Mouse (Mus musculus) midbrain, embryonic 11.5 days (tissue): ENCODE measurements around the gene Actn3. TPM values are rescaled to one million over a fixed set of nuclear protein-coding genes. Genes with fewer than 3 reads are reported as not detected.
"Not testable (repeated sequence)": the region's sequence is repeated elsewhere in the genome, so short reads cannot be mapped to it uniquely, and the experiment has no call there.

Experiments used
- ATAC-seq: fragments of 200-750 bp; cut with Nextera tagmentation; 2 replicates; pipeline ENCODE4 v1.8.0; 2017; ENCODE audit warnings: moderate TSS enrichment, moderate library complexity; ENCODE audit not compliant: low FRiP score
- DNase-seq: peaks from one replicate; pipeline ENCODE4 v3.0.0; 2015; ENCODE audit warnings: low spot score; ENCODE audit errors: missing footprints
- H3K27ac ChIP-seq: fragments of 300-500 bp; sonication (generic); 2 replicates; pipeline ENCODE4 v1.5.1; 2014; ENCODE audit warnings: low read depth, low read length
- H3K27me3 ChIP-seq: fragments of 300-500 bp; sonication (generic); 2 replicates; pipeline ENCODE4 v1.6.1; 2014; ENCODE audit warnings: mild to moderate bottlenecking, low read length, moderate library complexity, mixed read lengths; ENCODE audit not compliant: control insufficient read depth, insufficient read depth
- H3K36me3 ChIP-seq: fragments of 300-500 bp; sonication (generic); 2 replicates; pipeline ENCODE4 v1.6.1; 2014; ENCODE audit warnings: mild to moderate bottlenecking, low read length, moderate library complexity, mixed read lengths; ENCODE audit not compliant: control insufficient read depth, insufficient read depth
- H3K4me1 ChIP-seq: fragments of 300-500 bp; sonication (generic); 2 replicates; pipeline ENCODE4 v1.6.1; 2014; ENCODE audit warnings: low read length; ENCODE audit not compliant: control insufficient read depth, insufficient read depth
- H3K4me2 ChIP-seq: fragments of 300-500 bp; sonication (generic); 2 replicates; pipeline ENCODE4 v1.6.1; 2014; ENCODE audit warnings: mild to moderate bottlenecking, moderate library complexity
- H3K4me3 ChIP-seq: fragments of 300-500 bp; sonication (generic); 2 replicates; pipeline ENCODE4 v1.5.1; 2014; ENCODE audit warnings: low read depth, low read length
- H3K9ac ChIP-seq: fragments of 300-500 bp; sonication (generic); 2 replicates; pipeline ENCODE4 v1.6.1; 2014; ENCODE audit warnings: low read length
- H3K9me3 ChIP-seq: fragments of 300-500 bp; sonication (generic); 2 replicates; pipeline ENCODE4 v1.6.1; 2016; ENCODE audit warnings: low read length; ENCODE audit not compliant: control insufficient read depth
- WGBS: fragments of 180-500 bp; shearing (Covaris S2); extraction: QIAGEN DNeasy Blood & Tissue Kit; methylation state at CpG from one replicate; pipeline ENCODE4 v1.1.7; 2014; 5-methylcytosine and 5-hydroxymethylcytosine counted together
- polyA plus RNA-seq: library from polyadenylated mRNA; unstranded; fragments of >200 nt; fragmentation: Nextera tagmentation; extraction: Ambion mirVana; gene quantifications from 2 replicates; pipeline ENCODE4 v1.2.1, GENCODE M21; 2014

The Actn3 gene
- polyA plus RNA-seq, 1 experiment from 2014 or later = 0.86 TPM

DNA sequence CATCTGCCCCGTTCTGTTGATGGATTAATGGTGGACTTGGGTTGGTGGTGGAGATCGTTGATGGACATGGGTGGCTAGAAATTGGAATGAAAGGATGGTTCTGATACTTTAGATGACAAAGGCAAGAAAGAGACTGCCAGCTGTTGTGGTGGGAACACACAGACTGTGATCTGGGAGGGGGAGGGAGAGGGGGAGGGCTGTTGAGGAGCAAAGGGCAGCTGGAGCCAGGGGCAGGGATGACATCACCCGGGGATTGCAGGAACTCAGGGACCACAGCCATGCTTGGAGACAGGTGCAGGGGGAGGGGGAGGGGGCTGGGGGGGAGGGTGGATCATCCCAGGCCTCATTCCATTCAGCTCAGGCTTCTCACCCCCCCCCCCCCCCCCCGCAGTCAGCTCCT lies 1.5 kb downstream of the Actn3 start:
- DNase-seq (no peak), ATAC-seq (no peak)
- Histone ChIP-seq H3K9me3 (no peaks in the 10 kb centered on the region), H3K4me1 (peaks cover 6% of the 10 kb centered on the region), H3K4me2 (no peak overlapping the region), H3K27ac (no peak overlapping the region), H3K27me3 (no peaks in the 10 kb centered on the region), H3K4me3 (no peak overlapping the region), H3K36me3 (no peaks in the 10 kb centered on the region), H3K9ac (no peak overlapping the region)
- WGBS = 67% methylated on average over 3 of the region's 4 CpGs

DNA sequence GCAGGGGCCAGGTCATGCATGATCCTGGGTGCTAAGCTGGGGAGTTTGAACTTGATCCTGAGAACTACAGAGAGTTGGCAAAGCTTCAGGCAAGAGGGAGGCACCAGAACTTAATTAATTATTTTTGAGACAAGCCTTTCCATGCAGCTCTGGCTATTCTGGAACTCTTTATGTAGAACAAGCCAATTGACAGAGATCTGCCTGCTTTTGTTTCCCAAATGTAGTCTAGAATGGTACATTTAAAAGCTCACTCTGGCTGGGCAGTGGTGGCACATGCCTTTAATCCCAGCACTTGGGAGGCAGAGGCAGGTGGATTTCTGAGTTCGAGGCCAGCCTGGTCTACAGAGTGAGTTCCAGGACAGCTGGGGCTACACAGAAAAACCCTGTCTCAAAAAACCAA lies 3.1 kb downstream of the Actn3 start:
- H3K27me3 ChIP-seq, H3K4me2 ChIP-seq, ATAC-seq, H3K4me1 ChIP-seq, H3K36me3 ChIP-seq, H3K9me3 ChIP-seq, H3K27ac ChIP-seq, H3K9ac ChIP-seq, H3K4me3 ChIP-seq, DNase-seq: not testable (repeated sequence)
- WGBS = 88% methylated on average over 1 of the region's 1 CpGs

DNA sequence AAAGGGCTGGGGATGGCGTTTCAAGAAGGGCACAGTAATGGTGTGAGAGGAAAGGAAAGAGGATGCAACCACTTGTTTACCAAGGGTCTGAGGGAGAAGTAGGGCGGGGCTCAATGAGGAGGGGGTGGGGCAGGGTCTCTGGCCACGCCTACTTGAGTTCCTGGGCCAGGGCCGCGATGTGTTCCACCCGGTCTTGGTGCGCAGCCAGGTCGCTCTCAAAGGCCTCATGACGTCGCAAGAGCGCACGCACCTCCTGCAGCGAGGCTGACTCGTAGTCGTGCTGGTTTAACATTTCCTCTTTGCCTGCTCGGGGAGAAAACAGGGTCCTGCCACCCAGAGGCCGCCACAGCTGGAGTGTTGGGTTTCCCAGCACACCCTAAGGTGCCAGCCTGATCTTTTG lies 12.6 kb downstream of the Actn3 start:
- DNase-seq = no peak
- Histone ChIP-seq H3K27ac (no peak overlapping the region), H3K4me1 (no peaks in the 10 kb centered on the region), H3K9me3 (no peaks in the 10 kb centered on the region), H3K9ac (no peak overlapping the region), H3K36me3 (peaks cover 2% of the 10 kb centered on the region; the same call in 1 of the 2 replicates), H3K4me2 (0 out of 2 replicates have a peak overlapping the region, but pooled peaks have one; percentile 7), H3K4me3 (no peak overlapping the region), H3K27me3 (0 out of 2 replicates have a peak, but pooled peaks cover 3% of the 10 kb centered on the region)
- no peak for ATAC-seq
- 9% methylated on average over 17 of the region's 17 CpGs for WGBS

DNA sequence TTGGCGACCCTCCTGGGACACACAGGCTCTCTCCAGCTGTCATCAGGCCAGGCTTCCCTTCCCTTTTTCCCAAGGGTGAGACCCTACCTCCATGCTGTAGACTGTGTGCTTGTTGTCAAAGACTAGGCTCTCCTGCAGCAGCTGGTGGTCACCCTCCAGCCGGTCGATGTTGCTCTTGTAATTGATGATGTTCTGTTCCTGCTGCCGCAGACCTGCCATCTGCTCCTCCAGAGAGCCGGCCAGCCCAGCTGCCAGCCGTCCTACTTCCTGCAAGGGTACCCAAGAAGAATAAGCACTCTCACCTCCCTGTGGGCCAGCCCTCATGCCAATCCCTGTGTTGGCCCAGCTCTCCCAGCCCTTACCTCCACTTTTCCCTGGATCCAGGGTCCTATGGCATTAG lies 14.7 kb downstream of the Actn3 start:
- H3K4me2 ChIP-seq = no peak overlapping the region
- no peak overlapping the region for H3K9ac ChIP-seq
- H3K27ac ChIP-seq = no peak overlapping the region
- H3K9me3 ChIP-seq = no peaks in the 10 kb centered on the region
- H3K27me3 ChIP-seq = 0 out of 2 replicates have a peak, but pooled peaks cover 3% of the 10 kb centered on the region
- 80% methylated on average over 6 of the region's 6 CpGs for WGBS
- ATAC-seq (no peak), DNase-seq (no peak)
- H3K4me3 ChIP-seq = no peak overlapping the region
- H3K4me1 ChIP-seq = no peaks in the 10 kb centered on the region
- H3K36me3 ChIP-seq = peaks cover 2% of the 10 kb centered on the region; the same call in 1 of the 2 replicates

DNA sequence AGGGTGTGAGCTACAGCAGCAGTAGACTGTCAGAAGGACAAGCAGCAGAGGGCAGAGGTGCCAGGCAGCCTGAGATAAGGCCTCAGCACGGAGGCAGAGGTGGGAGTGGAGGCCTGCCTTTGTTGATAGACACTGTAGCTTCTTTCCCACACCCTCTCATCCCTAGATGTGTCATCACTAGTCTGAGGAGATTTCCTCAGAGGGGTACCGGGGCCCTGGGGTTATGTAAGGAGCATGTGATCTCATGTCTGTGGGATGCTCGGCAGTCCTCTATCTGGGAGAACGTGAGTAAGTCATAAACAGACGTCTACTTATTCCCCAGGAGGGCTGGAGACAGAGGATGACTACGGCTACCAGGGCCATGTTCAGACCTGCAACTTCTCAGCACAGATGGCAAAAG lies 18.6 kb downstream of the Actn3 start:
- H3K27me3 ChIP-seq = no peaks in the 10 kb centered on the region
- H3K4me1 ChIP-seq = peaks cover 6% of the 10 kb centered on the region; the same call in 1 of the 2 replicates
- peaks cover 2% of the 10 kb centered on the region; the same call in 1 of the 2 replicates for H3K36me3 ChIP-seq
- no peak for ATAC-seq
- H3K4me2 ChIP-seq = no peak overlapping the region
- H3K9me3 ChIP-seq = no peaks in the 10 kb centered on the region
- H3K27ac ChIP-seq = no peak overlapping the region
- DNase-seq = peak; percentile 78
- WGBS = 82% methylated on average over 6 of the region's 6 CpGs
- no peak overlapping the region for H3K4me3 ChIP-seq
- H3K9ac ChIP-seq = no peak overlapping the region

DNA sequence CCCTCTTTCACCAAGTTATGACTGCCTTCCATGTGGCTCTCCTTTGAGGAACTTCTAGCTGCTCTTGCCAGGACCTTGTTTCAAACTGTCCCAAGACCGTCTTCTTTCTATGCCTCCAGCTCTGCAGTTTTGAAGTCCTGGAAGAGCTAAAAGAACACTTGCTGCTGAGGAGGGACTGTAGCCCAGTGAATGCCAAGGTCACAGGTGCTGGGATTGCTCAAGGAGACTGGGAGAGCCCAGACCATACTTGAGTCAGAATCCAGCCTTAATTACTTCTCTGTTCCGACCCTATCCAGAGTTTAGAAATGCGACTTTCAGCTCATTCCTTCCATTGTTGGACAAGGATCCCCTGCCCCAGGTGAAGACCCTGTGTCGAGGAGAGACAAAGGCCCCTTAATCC lies 21.8 kb downstream of the Actn3 start:
- H3K27ac ChIP-seq = no peak overlapping the region
- H3K4me3 ChIP-seq = peak overlapping the region; percentile 56
- H3K4me2 ChIP-seq = peak overlapping the region; percentile 96
- no peaks in the 10 kb centered on the region for H3K27me3 ChIP-seq
- DNase-seq = no peak
- H3K36me3 ChIP-seq = peaks cover 2% of the 10 kb centered on the region; the same call in 1 of the 2 replicates
- no peak for ATAC-seq
- peaks cover 6% of the 10 kb centered on the region; the same call in 1 of the 2 replicates for H3K4me1 ChIP-seq
- H3K9me3 ChIP-seq = no peaks in the 10 kb centered on the region
- H3K9ac ChIP-seq = no peak overlapping the region
- 42% methylated on average over 4 of the region's 4 CpGs for WGBS

DNA sequence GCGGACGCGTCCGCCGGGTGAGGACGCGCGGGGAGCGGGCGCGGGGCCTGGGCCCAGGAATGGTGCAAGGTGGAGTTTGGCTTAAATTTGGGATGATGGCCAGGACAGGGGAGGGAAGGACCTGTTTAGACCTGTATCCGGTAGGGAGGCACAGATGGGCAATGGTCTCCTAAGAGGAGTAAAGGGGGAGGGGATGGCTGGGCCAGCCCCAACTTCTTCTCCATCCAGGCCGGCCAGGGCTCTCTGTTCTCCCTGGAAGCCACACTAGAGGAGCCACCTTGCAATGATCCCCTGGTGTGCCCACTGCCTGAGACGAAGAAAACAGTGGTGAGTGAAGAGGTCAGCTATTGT lies 22.3 kb downstream of the Actn3 start:
- no peaks in the 10 kb centered on the region for H3K27me3 ChIP-seq
- no peaks in the 10 kb centered on the region for H3K9me3 ChIP-seq
- H3K4me3 ChIP-seq = peak overlapping the region; percentile 56
- H3K4me2 ChIP-seq = peak overlapping the region; percentile 96
- under 1% methylated on average over 14 of the region's 14 CpGs for WGBS
- DNase-seq = no peak
- no peaks in the 10 kb centered on the region for H3K36me3 ChIP-seq
- peak overlapping the region; percentile 25; the same call in 1 of the 2 replicates for H3K27ac ChIP-seq
- peak; percentile 75; the same call in 1 of the 2 replicates for ATAC-seq
- peaks cover 6% of the 10 kb centered on the region; the same call in 1 of the 2 replicates for H3K4me1 ChIP-seq
- peak overlapping the region; percentile 75 for H3K9ac ChIP-seq

DNA sequence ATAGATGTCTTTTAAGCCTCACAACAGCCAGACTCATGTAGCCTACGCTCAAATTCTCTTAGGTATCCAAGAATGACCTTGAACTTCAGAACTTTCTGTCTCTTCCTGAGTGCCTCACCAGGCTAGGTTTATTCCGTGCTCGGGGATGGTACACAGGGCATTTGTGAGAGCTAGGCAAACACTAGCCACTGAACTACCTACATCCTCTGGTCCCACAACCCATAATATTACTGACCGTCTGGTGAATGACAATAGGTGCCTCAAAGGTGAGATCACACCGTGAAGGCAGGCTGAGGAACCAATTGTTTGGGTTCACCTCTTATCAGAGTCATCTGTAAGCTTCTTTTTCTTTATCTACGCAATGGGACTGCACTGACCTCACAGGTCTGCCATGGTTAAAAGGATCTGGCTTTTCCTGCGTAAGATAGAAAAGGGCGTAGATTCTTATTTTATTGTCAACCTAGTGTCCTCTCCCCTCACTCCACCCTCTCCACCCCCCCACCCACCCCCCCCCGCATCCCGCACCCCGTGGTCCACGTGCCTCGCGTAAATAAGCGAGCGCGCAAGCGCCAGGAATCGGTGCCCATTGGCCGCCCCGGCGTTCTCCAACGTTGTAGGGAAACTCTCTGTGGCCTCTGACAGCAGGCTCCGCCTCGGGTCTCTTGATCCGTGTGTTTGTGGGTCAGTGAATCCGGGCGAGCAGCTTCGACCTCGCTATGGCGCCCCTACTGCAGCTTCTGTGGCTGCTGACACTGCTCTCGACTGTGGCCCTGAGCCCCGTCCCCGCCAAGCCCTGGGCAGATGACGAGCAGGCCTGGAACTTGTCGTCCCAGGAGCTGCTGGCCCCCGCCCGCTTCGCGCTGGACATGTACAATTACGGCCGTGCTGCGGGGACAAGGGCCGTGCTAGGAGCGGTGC lies 22.9 kb downstream of the Actn3 start, which contains the start of gene Ctsf:
Gene Ctsf (plus strand): TSS at position 579 of the 918 bp plus-strand sequence.
- H3K9me3 ChIP-seq = no peaks in the 10 kb centered on the region
- H3K36me3 ChIP-seq = no peaks in the 10 kb centered on the region
- ATAC-seq (peak; percentile 95), DNase-seq (peak; percentile 96)
- peak within 1 kb of the TSS; percentile 25; the same call in 1 of the 2 replicates for H3K27ac ChIP-seq
- peak within 1 kb of the TSS; percentile 75 for H3K9ac ChIP-seq
- H3K4me2 ChIP-seq = peak within 1 kb of the TSS; percentile 96
- peaks cover 6% of the 10 kb centered on the region; the same call in 1 of the 2 replicates for H3K4me1 ChIP-seq
- H3K4me3 ChIP-seq = peak within 1 kb of the TSS; percentile 56
- no peaks in the 10 kb centered on the region for H3K27me3 ChIP-seq
- WGBS = 5% methylated on average over 37 of the region's 45 CpGs

DNA sequence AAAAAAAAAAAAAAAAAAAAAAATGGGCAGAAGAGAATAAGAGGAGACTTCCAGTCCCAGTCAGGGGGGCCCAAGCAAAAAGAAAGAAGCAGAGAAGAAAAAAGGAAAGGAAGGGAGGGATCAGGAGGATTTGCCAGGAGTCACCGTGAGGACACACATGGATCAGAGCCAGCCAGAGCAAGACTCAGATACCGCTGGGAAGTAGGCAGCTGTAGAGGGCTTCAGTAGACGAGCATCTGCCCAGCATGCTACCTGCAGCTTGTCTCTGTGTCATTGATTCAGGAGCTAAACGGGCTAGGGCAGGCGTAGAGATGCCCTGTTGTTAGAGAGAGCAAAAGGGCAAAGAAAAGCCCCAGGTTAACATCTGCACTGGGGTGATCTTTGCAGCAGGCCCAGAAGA lies 27.4 kb downstream of the Actn3 start:
- DNase-seq (no peak), ATAC-seq (no peak)
- Histone ChIP-seq H3K4me1 (0 out of 2 replicates have a peak, but pooled peaks cover 1% of the 10 kb centered on the region), H3K9me3 (no peaks in the 10 kb centered on the region), H3K4me2 (no peak overlapping the region), H3K9ac (no peak overlapping the region), H3K27ac (no peak overlapping the region), H3K36me3 (no peaks in the 10 kb centered on the region), H3K27me3 (no peaks in the 10 kb centered on the region), H3K4me3 (no peak overlapping the region)
- 34% methylated on average over 5 of the region's 5 CpGs for WGBS
